Mouse (Mus musculus): ENCODE measurements at regions not wholly inside any gene's neighbourhood (a gene's known extent, or its start where the extent isn't known, plus 50 kb on each side); places are given as distances from the start of the nearest gene placed in this dataset.
A peak's percentile ranks its signal among the peaks of the same experiment; 100 is the strongest.

GRCm38 (mm10) chr17:10098199-10098598 lies 221.5 kb downstream of the Qk start:
- H3K4me2 ChIP-seq (ENCODE audit: low read depth, low read length), result no peak overlapping the region
- no peak overlapping the region for H3K9ac ChIP-seq (replicated peaks)
- TF ChIP-seq CTCF (IDR thresholded peaks at IDR 0.05; ENCODE audit: low read depth) (no peak), EP300 (IDR thresholded peaks at IDR 0.05; ENCODE audit: low read depth) (no peak)
- 65% methylated on average over 4 of the region's 4 CpGs for WGBS (ENCODE audit: insufficient replicate concordance)
- DNase-seq (no peak), ATAC-seq (no peak)
- no peaks in the 10 kb centered on the region for H3K36me3 ChIP-seq (replicated peaks; ENCODE audit: insufficient read depth, low read length)
- no peaks in the 10 kb centered on the region for H3K27me3 ChIP-seq (ENCODE audit: insufficient read depth, low read length)
- no peak overlapping the region for H3K4me3 ChIP-seq (ENCODE audit: low read depth, low read length)
- no peaks in the 10 kb centered on the region for H3K9me3 ChIP-seq (ENCODE audit: low read length)
- no peak overlapping the region for H3K27ac ChIP-seq (ENCODE audit: low read depth)
- no peaks in the 10 kb centered on the region for H3K4me1 ChIP-seq (ENCODE audit: insufficient read depth)

- no peak for ATAC-seq
- no peak overlapping the region for H3K4me2 ChIP-seq (ENCODE audit: low read depth, low read length)
These were observed 222.0 kb downstream of the Qk start for GRCm38 (mm10) chr17:10097691-10098090.

DNA sequence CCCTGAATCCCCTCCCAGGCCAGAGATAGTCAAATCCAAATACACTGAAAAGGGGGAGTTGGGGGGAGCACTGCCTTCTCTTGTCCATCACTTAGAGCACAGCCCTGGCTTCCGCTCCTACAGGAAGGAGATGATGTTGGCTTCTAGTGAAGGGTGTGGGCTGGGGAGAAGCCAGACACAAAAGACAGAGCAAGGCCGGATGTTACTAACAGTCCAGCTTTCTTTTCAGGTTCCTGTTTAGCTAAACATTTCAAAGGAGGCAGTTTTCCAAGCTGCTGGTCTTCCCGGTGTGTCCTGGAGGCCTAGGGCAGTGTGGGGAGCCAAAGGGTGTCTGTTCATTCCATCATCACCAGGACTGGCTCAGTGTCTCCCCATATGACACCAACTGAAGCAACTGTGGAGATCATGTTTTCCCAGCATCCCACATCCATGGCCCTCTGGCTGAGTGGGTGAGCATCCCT lies 223.8 kb downstream of the Qk start:
- Histone ChIP-seq H3K27me3 (ENCODE audit: insufficient read depth, low read length) (no peaks in the 10 kb centered on the region), H3K27ac (ENCODE audit: low read depth) (no peak overlapping the region), H3K4me2 (ENCODE audit: low read depth, low read length) (no peak overlapping the region), H3K4me1 (ENCODE audit: insufficient read depth) (no peaks in the 10 kb centered on the region), H3K9ac (replicated peaks) (no peak overlapping the region), H3K4me3 (ENCODE audit: low read depth, low read length) (no peak overlapping the region), H3K9me3 (ENCODE audit: low read length) (peaks cover 6% of the 10 kb centered on the region; the same call in 1 of the 2 replicates), H3K36me3 (replicated peaks; ENCODE audit: insufficient read depth, low read length) (no peaks in the 10 kb centered on the region)
- no peak for DNase-seq
- 57% methylated on average over 3 of the region's 3 CpGs for WGBS (ENCODE audit: insufficient replicate concordance)
- TF ChIP-seq CTCF (IDR thresholded peaks at IDR 0.05; ENCODE audit: low read depth) (no peak), EP300 (IDR thresholded peaks at IDR 0.05; ENCODE audit: low read depth) (no peak)
- no peak for ATAC-seq

More at GRCm38 (mm10) chr17:10097691-10098090, 222.0 kb downstream of the Qk start:
- TF ChIP-seq EP300 (IDR thresholded peaks at IDR 0.05; ENCODE audit: low read depth), result no peak
- TF ChIP-seq CTCF (IDR thresholded peaks at IDR 0.05; ENCODE audit: low read depth), result no peak
- H3K27me3 ChIP-seq (ENCODE audit: insufficient read depth, low read length), result no peaks in the 10 kb centered on the region
- H3K36me3 ChIP-seq (replicated peaks; ENCODE audit: insufficient read depth, low read length), result no peaks in the 10 kb centered on the region
- H3K4me3 ChIP-seq (ENCODE audit: low read depth, low read length), result no peak overlapping the region
- H3K9ac ChIP-seq (replicated peaks), result no peak overlapping the region
- DNase-seq, result no peak
- no peaks in the 10 kb centered on the region for H3K9me3 ChIP-seq (ENCODE audit: low read length)
- H3K4me1 ChIP-seq (ENCODE audit: insufficient read depth), result no peaks in the 10 kb centered on the region
- no peak overlapping the region for H3K27ac ChIP-seq (ENCODE audit: low read depth)

DNA sequence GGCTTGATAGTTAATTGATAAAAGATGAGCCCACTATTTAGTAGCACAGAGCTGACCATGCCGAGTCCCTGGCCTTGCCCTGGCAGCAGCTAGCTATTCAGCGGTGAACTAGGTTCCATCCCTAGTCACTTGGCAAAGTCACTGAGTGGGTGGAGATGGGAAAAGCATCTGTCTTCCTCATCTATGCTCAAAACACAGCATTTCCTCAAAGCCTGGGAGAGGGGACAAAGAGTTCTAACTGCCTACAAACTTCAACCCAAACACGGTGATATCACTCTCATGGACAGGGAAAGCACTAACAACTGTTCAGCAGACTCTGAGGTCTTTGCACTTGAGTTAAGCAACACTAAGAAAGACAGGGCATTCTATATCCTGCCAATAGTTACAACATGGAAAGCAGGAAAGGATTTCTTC lies 225.5 kb downstream of the Qk start:
- Histone ChIP-seq H3K9ac (replicated peaks) (no peak overlapping the region), H3K4me2 (ENCODE audit: low read depth, low read length) (no peak overlapping the region), H3K4me1 (ENCODE audit: insufficient read depth) (no peaks in the 10 kb centered on the region), H3K4me3 (ENCODE audit: low read depth, low read length) (no peak overlapping the region), H3K27ac (ENCODE audit: low read depth) (peak overlapping the region; percentile 30), H3K27me3 (ENCODE audit: insufficient read depth, low read length) (no peaks in the 10 kb centered on the region), H3K36me3 (replicated peaks; ENCODE audit: insufficient read depth, low read length) (no peaks in the 10 kb centered on the region), H3K9me3 (ENCODE audit: low read length) (peaks cover 6% of the 10 kb centered on the region; the same call in 1 of the 2 replicates)
- DNase-seq (no peak), ATAC-seq (peak; percentile 33; the same call in 1 of the 2 replicates)
- 59% methylated on average over 3 of the region's 3 CpGs for WGBS (ENCODE audit: insufficient replicate concordance)
- TF ChIP-seq CTCF (IDR thresholded peaks at IDR 0.05; ENCODE audit: low read depth), result no peak
- no peak for TF ChIP-seq EP300 (IDR thresholded peaks at IDR 0.05; ENCODE audit: low read depth)

DNA sequence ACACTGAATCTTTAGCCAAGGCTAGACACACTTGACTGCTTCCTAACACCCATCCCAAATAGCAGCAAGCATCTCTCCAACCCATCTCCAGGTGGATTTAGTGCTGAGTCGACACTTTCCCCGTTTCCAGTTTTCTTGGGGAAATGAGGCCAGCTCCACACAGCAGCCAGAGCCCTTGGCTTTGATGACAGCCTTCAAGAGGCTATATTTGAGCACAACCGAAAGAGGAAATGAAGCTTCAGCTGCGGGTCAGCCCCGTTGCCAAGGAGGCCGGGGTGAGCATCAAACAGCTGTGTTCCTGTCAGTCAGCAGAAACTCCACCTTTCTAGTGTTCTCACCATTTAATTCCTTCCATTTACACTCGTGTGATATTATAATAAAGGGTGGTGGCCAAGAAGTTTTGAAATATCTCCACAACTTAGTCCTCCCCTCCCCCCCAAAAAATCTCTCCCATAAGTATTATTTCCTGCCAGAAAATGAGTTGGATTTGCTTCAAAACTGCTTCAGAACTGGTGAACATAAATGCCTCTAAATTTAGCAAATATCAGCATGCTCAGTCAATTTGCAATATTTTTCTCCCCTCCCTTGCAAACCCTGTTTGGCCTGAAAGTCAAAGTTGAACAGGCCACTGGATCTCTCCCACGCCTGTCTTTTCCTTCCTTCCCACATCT lies 226.1 kb downstream of the Qk start:
- Histone ChIP-seq H3K4me1 (ENCODE audit: insufficient read depth) (no peaks in the 10 kb centered on the region), H3K36me3 (replicated peaks; ENCODE audit: insufficient read depth, low read length) (no peaks in the 10 kb centered on the region), H3K4me2 (ENCODE audit: low read depth, low read length) (no peak overlapping the region), H3K9ac (replicated peaks) (no peak overlapping the region), H3K4me3 (ENCODE audit: low read depth, low read length) (no peak overlapping the region), H3K9me3 (ENCODE audit: low read length) (peaks cover 6% of the 10 kb centered on the region; the same call in 1 of the 2 replicates), H3K27ac (ENCODE audit: low read depth) (peak overlapping the region; percentile 51), H3K27me3 (ENCODE audit: insufficient read depth, low read length) (no peaks in the 10 kb centered on the region)
- ATAC-seq, result peak; percentile 19; the same call in 1 of the 2 replicates
- TF ChIP-seq EP300 (IDR thresholded peaks at IDR 0.05; ENCODE audit: low read depth), result no peak
- TF ChIP-seq CTCF (IDR thresholded peaks at IDR 0.05; ENCODE audit: low read depth), result no peak
- DNase-seq, result peak; percentile 38
- WGBS (ENCODE audit: insufficient replicate concordance), result 34% methylated on average over 8 of the region's 8 CpGs

DNA sequence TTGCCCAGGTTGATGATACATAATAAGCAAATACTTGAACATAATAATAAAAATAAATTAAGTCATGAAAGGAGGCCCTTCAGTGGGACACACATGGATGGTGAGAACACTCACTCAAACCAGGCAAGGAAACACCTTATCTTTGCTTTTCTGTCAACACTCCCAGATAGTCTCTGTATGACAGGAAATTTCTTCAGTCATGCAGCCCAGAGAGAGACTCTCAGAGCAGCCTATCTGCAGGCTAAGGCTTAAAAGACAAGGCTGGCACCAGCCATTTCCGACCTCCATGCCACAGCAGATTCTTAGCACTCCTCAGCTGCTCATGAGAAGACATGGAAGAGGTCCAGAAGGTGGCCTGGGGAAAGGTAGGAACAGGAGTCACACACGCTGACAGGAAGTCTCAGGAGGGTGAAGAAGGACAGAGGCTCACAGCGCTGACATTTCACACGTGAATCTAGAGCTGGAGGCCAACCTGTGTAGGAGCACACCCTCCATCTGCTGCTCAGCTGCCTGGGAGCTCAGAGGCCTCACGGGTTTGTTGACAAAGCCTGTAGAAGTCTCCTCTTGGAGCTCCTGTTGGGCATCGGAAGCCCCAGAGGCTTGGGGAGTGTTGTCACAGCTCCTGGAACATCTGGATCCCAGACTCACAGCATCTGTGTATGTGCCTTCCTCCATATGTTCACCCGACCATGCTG lies 232.3 kb downstream of the Qk start:
- Histone ChIP-seq H3K4me1 (ENCODE audit: insufficient read depth) (no peaks in the 10 kb centered on the region), H3K4me3 (ENCODE audit: low read depth, low read length) (no peak overlapping the region), H3K9ac (replicated peaks) (no peak overlapping the region), H3K9me3 (ENCODE audit: low read length) (peaks cover 5% of the 10 kb centered on the region; the same call in 1 of the 2 replicates), H3K27ac (ENCODE audit: low read depth) (peak overlapping the region; percentile 6; the same call in 1 of the 2 replicates), H3K4me2 (ENCODE audit: low read depth, low read length) (no peak overlapping the region), H3K36me3 (replicated peaks; ENCODE audit: insufficient read depth, low read length) (no peaks in the 10 kb centered on the region), H3K27me3 (ENCODE audit: insufficient read depth, low read length) (no peaks in the 10 kb centered on the region)
- no peak for ATAC-seq
- 57% methylated on average over 7 of the region's 7 CpGs for WGBS (ENCODE audit: insufficient replicate concordance)
- DNase-seq, result no peak
- TF ChIP-seq CTCF (IDR thresholded peaks at IDR 0.05; ENCODE audit: low read depth), result no peak
- TF ChIP-seq EP300 (IDR thresholded peaks at IDR 0.05; ENCODE audit: low read depth), result no peak
